Mouse (Mus musculus) stomach, embryonic 16.5 days (tissue): ENCODE results near the gene Nxph4. TPM values are rescaled to one million over a fixed set of nuclear protein-coding genes. Genes with fewer than 3 reads are reported as not detected.

ENCODE experiments used
- ATAC-seq: fragments of 200-750 bp; cut with Nextera tagmentation; 2 replicates; pipeline ENCODE4 v1.8.0; 2017; ENCODE audit warnings: moderate number of reproducible peaks, moderate TSS enrichment; ENCODE audit not compliant: insufficient read depth, low FRiP score
- H3K27ac ChIP-seq: fragments of 300-500 bp; sonication (generic); 2 replicates; pipeline ENCODE4 v1.5.1; 2014; ENCODE audit warnings: low read length
- H3K27me3 ChIP-seq: fragments of 300-500 bp; sonication (generic); 2 replicates; pipeline ENCODE4 v1.6.1; 2014; ENCODE audit warnings: low read length, control low read depth, mixed read lengths; ENCODE audit not compliant: control insufficient read depth, insufficient read depth
- H3K36me3 ChIP-seq: fragments of 300-500 bp; sonication (generic); 2 replicates; pipeline ENCODE4 v1.6.1; 2014; ENCODE audit warnings: low read length; ENCODE audit not compliant: control insufficient read depth, insufficient read depth
- H3K4me1 ChIP-seq: fragments of 300-500 bp; sonication (generic); 2 replicates; pipeline ENCODE4 v1.6.1; 2014; ENCODE audit warnings: low read length, control low read depth, mixed read lengths; ENCODE audit not compliant: control insufficient read depth, insufficient read depth
- H3K4me2 ChIP-seq: fragments of 300-500 bp; sonication (generic); 2 replicates; pipeline ENCODE4 v1.6.1; 2014; ENCODE audit warnings: low read depth, low read length, mixed read lengths
- H3K4me3 ChIP-seq: fragments of 300-500 bp; sonication (generic); replicated peaks from 2 replicates; pipeline ENCODE4 v1.5.1; 2014; ENCODE audit warnings: mild to moderate bottlenecking, low read length
- H3K9ac ChIP-seq: fragments of 300-500 bp; sonication (generic); 2 replicates; pipeline ENCODE4 v1.6.1; 2014; ENCODE audit warnings: low read length
- H3K9me3 ChIP-seq: fragments of 300-500 bp; sonication (generic); replicated peaks from 2 replicates; pipeline ENCODE4 v1.6.1; 2016; ENCODE audit warnings: low read length, control low read depth; ENCODE audit not compliant: control insufficient read depth
- WGBS: fragments of 180-500 bp; shearing (Covaris S2); extraction: QIAGEN DNeasy Blood & Tissue Kit; methylation state at CpG from one replicate; pipeline ENCODE4 v1.1.7; 2014; 5-methylcytosine and 5-hydroxymethylcytosine counted together
- polyA plus RNA-seq: library from polyadenylated mRNA; unstranded; fragments of >200 nt; fragmentation: Nextera tagmentation; extraction: Ambion mirVana; gene quantifications from 2 replicates; pipeline ENCODE4 v1.2.1, GENCODE M21; 2015

The Nxph4 gene
- polyA plus RNA-seq, 1 experiment from 2014 or later = 4.6 TPM

DNA sequence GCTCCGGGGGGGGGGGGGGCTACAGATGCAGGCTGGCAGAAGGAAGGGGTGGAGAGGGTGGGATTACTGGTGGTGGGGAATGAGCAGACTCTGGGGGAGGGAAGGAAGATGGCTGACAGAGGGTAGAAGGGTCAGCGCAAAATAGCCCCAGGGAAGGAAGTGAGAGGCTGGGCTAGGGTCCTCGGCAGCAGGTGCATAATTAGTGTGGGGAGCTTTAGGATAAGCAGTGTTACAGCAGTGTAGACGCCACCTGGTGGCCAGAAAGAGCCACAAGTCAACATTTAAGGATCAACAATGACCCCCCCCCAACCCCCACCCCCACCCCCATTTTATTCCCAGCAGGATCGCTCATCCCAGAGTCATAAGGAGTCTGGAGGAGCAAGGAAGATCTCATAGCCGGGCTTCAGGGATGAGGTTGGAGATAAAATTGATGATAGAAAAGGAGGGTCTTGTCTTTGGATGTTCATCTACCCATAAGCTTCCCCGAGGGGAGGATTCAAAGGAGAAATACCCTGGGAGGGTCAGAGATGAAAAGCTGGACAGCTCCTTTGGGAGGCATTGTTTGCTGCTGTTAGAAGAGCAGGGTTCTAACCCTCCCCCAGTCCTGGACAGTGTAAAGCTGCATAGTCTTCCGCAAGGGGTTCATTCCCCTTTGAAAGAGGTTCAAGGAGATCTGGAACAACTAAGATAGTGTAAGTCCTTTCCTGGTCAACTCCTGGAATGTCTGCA is 2.4 kb upstream of the Nxph4 start:
- Histone ChIP-seq H3K27me3 (peaks cover 48% of the 10 kb centered on the region), H3K4me3 (no peak overlapping the region), H3K27ac (no peak overlapping the region), H3K4me1 (peaks cover 15% of the 10 kb centered on the region), H3K9ac (no peak overlapping the region), H3K4me2 (no peak overlapping the region), H3K36me3 (peaks cover 3% of the 10 kb centered on the region; the same call in 1 of the 2 replicates), H3K9me3 (no peaks in the 10 kb centered on the region)
- WGBS = 17% methylated on average over 8 of the region's 8 CpGs
- ATAC-seq = 0 out of 2 replicates have a peak, but pooled peaks have one; percentile 29

- H3K4me3 ChIP-seq = peak overlapping the region; percentile 51
- H3K9me3 ChIP-seq = no peaks in the 10 kb centered on the region
- peak; percentile 29; the same call in 1 of the 2 replicates for ATAC-seq
Measured at GRCm38 (mm10) chr10:127534929-127535384, 598 bp upstream of the Nxph4 start.

GRCm38 (mm10) chr10:127531548-127531947 is 2.8 kb downstream of the Nxph4 start:
- Histone ChIP-seq H3K27ac (no peak overlapping the region), H3K4me1 (peaks cover 23% of the 10 kb centered on the region), H3K36me3 (no peaks in the 10 kb centered on the region), H3K4me3 (no peak overlapping the region), H3K9ac (no peak overlapping the region), H3K9me3 (no peaks in the 10 kb centered on the region), H3K27me3 (peaks cover 98% of the 10 kb centered on the region), H3K4me2 (no peak overlapping the region)
- WGBS = 3% methylated on average over 4 of the region's 4 CpGs
- no peak for ATAC-seq

More at GRCm38 (mm10) chr10:127534929-127535384, 598 bp upstream of the Nxph4 start:
- no peak overlapping the region for H3K9ac ChIP-seq
- peaks cover 21% of the 10 kb centered on the region for H3K4me1 ChIP-seq
- peaks cover 3% of the 10 kb centered on the region; the same call in 1 of the 2 replicates for H3K36me3 ChIP-seq
- H3K4me2 ChIP-seq = peak overlapping the region; percentile 92
- H3K27ac ChIP-seq = no peak overlapping the region
- peaks cover 66% of the 10 kb centered on the region for H3K27me3 ChIP-seq
- WGBS = 2% methylated on average over 30 of the region's 30 CpGs

DNA sequence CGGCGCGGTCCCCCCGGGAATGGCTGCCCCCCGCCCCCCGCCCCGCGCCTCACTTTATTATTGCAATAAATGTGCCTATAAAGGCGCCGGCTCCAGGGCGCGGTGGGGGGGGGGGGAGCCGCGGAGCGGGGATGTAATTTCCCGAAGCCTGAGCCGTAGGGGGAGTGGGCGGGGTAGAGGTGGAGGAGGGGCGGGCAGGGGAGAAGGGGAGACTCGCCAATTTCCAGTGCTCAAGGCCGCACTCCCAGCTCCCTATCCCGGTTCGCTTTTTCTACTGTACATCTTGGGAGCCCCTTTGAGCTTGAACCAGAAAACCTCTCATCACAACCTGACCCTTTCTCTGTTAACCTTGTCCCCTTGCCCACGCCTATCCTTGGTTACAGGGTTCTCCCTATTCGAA is 3.4 kb downstream of the Nxph4 start:
- H3K4me3 ChIP-seq = no peak overlapping the region; the same call in 1 of the 2 replicates
- no peak overlapping the region for H3K27ac ChIP-seq
- H3K4me1 ChIP-seq = peaks cover 28% of the 10 kb centered on the region
- no peak overlapping the region for H3K4me2 ChIP-seq
- H3K9ac ChIP-seq = no peak overlapping the region
- ATAC-seq = no peak
- WGBS = 2% methylated on average over 22 of the region's 25 CpGs
- no peaks in the 10 kb centered on the region for H3K9me3 ChIP-seq
- H3K36me3 ChIP-seq = no peaks in the 10 kb centered on the region
- H3K27me3 ChIP-seq = peaks cover 98% of the 10 kb centered on the region

DNA sequence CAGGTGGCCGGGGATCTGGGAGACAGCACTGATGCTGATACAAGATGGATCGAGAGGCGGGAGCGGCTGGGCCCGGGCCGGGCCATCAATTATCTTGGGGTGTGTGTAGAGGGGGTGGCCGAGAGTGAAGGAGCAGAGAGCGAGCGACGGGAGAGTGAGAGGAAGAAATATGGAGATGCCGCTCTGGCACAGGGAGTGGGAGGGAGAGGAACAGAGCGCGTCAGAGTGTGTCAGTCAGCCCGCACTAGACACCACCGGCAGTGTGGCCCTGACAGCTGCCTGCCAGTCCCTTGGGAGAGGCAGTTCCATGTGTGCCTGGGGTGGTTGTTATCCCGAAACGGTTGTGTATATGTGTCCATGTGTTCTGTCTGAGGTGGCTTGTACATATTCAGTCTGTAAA is 6.9 kb downstream of the Nxph4 start:
- Histone ChIP-seq H3K4me1 (peaks cover 16% of the 10 kb centered on the region), H3K4me3 (no peak overlapping the region), H3K9me3 (no peaks in the 10 kb centered on the region), H3K9ac (no peak overlapping the region), H3K36me3 (no peaks in the 10 kb centered on the region), H3K27ac (no peak overlapping the region), H3K4me2 (no peak overlapping the region), H3K27me3 (peaks cover 84% of the 10 kb centered on the region)
- no peak for ATAC-seq
- 11% methylated on average over 17 of the region's 17 CpGs for WGBS

DNA sequence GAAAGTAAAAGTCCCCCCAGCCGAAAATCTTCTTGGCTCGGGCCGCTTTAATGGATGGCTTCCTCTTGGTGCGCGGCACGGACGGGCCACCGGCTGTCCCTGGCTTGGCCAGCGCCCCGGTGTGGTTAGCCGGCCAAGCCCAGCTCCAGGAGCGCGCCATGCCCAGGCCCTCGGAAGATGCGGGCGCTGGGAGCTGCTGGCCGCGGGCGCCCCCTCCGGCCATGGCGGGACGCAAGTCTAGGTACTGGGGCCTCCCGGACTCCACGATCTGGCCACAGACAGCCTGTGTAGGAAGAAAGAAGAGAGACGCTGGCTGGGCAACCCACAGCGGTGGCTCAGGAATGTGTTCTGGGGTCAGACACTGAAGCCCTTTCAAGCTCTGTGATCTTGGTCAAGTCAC is 7.7 kb downstream of the Nxph4 start:
- ATAC-seq = peak; percentile 30; the same call in 1 of the 2 replicates
- peaks cover 76% of the 10 kb centered on the region for H3K27me3 ChIP-seq
- H3K9ac ChIP-seq = peak overlapping the region; percentile 57
- peak overlapping the region; percentile 51 for H3K4me2 ChIP-seq
- WGBS = under 1% methylated on average over 26 of the region's 26 CpGs
- H3K27ac ChIP-seq = no peak overlapping the region
- H3K4me3 ChIP-seq = peak overlapping the region; percentile 39
- H3K4me1 ChIP-seq = peaks cover 16% of the 10 kb centered on the region
- H3K36me3 ChIP-seq = no peaks in the 10 kb centered on the region
- H3K9me3 ChIP-seq = no peaks in the 10 kb centered on the region

- 3% methylated on average over 26 of the region's 26 CpGs for WGBS
- Histone ChIP-seq H3K27ac (no peak overlapping the region), H3K9me3 (no peaks in the 10 kb centered on the region), H3K9ac (peak overlapping the region; percentile 57), H3K36me3 (no peaks in the 10 kb centered on the region), H3K4me3 (peak overlapping the region; percentile 39), H3K27me3 (peaks cover 70% of the 10 kb centered on the region), H3K4me2 (peak overlapping the region; percentile 51), H3K4me1 (peaks cover 20% of the 10 kb centered on the region)
- ATAC-seq = no peak
Measured at GRCm38 (mm10) chr10:127526048-127526447, 8.3 kb downstream of the Nxph4 start.

DNA sequence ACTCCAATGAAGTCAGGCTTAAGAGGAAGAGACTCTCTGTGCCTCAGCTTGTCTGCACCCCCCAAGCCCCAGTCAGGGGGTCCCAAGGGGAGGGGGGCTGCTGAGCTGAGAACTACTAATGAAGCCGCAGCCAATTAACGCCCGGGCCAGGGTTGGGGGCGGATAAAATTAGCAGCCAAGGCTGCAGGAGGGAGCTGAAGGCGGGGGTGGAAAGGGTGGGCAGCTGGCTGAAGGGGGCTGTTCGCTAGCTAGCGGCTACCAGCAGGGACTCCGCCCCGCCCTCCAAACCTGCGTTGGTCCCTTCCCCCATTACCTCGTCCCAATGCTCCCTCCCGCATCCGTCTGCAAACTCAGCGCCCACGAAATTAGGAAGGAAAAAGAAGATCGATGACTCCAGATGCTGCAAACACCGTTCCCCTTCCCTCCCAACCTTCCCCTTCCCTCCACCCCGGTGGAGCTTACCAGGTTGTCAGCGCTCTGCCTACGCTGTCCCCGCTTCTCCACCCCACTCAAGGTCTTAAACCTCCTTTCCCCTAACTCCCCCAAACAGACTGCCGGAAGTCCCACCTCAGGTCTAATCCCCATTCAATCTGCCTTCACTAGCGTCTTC is 9.6 kb downstream of the Nxph4 start:
- no peaks in the 10 kb centered on the region for H3K9me3 ChIP-seq
- H3K36me3 ChIP-seq = peaks cover 6% of the 10 kb centered on the region; the same call in 1 of the 2 replicates
- H3K27ac ChIP-seq = no peak overlapping the region
- peaks cover 57% of the 10 kb centered on the region for H3K27me3 ChIP-seq
- 4% methylated on average over 23 of the region's 23 CpGs for WGBS
- peaks cover 22% of the 10 kb centered on the region for H3K4me1 ChIP-seq
- H3K9ac ChIP-seq = no peak overlapping the region
- no peak overlapping the region for H3K4me2 ChIP-seq
- ATAC-seq = no peak
- no peak overlapping the region for H3K4me3 ChIP-seq

- H3K27ac ChIP-seq = peak within 1 kb of the TSS; percentile 13; the same call in 1 of the 2 replicates
- under 1% methylated on average over 21 of the region's 21 CpGs for WGBS
- peaks cover 34% of the 10 kb centered on the region for H3K4me1 ChIP-seq
- peaks cover 32% of the 10 kb centered on the region for H3K27me3 ChIP-seq
- H3K4me3 ChIP-seq = peak within 1 kb of the TSS; percentile 78
- H3K9me3 ChIP-seq = no peaks in the 10 kb centered on the region
- H3K4me2 ChIP-seq = peak within 1 kb of the TSS; percentile 86
- H3K36me3 ChIP-seq = peaks cover 24% of the 10 kb centered on the region
- peak; percentile 59; the same call in 1 of the 2 replicates for ATAC-seq
- peak within 1 kb of the TSS; percentile 82 for H3K9ac ChIP-seq
Measured at GRCm38 (mm10) chr10:127522088-127522581, 12.2 kb downstream of the Nxph4 start, which contains the start of gene Shmt2. TSS of gene Shmt2 (minus strand) at chr10:127522444.
